ENCODE assay signal across 16 mouse cellular contexts in genomic region chr11:4850404-4850803, GRCm38 (mm10). TPM values are rescaled to one million over a fixed set of nuclear protein-coding genes. Genes with fewer than 3 reads are reported as not detected.
DNase-seq lines count a peak whose midpoint lies in the region; ATAC-seq and TF ChIP-seq lines count a peak whose summit lies in the region.
"Had no signal": no experiment of that assay in that cellular context is flagged by ENCODE, and none has a peak within 500 bp of the region (broad histone marks: within the 10 kb centered on the region; RNA-seq: fewer than 3 reads in every experiment).

No protein-coding gene starts in this region.

- no peaks in the 10 kb centered on the region for H3K9me3 ChIP-seq in heart, embryonic 13.5 days
- H3K9me3 ChIP-seq in lung, embryonic 14.5 days (ENCODE audit: low read depth, low read length) = no peaks in the 10 kb centered on the region
- H3K9me3 ChIP-seq in liver, embryonic 13.5 days (replicated peaks) = no peaks in the 10 kb centered on the region
- H3K9me3 ChIP-seq: hindbrain, embryonic 12.5 days; stomach, embryonic 15.5 days had no signal

- H3K27me3 ChIP-seq in heart, embryonic 13.5 days (replicated peaks) = no peaks in the 10 kb centered on the region
- H3K27me3 ChIP-seq in heart, adult 2 months (ENCODE audit: control insufficient read depth, insufficient read depth, low read length) = no peaks in the 10 kb centered on the region
- no peaks in the 10 kb centered on the region for H3K27me3 ChIP-seq in lung, embryonic 14.5 days (ENCODE audit: insufficient read depth, low read length)
- no peaks in the 10 kb centered on the region for H3K27me3 ChIP-seq in liver, embryonic 13.5 days
- H3K27me3 ChIP-seq: hindbrain, embryonic 12.5 days; stomach, embryonic 15.5 days had no signal

- no peak for ATAC-seq in heart, embryonic 13.5 days (ENCODE audit: extremely low read depth, insufficient number of reproducible peaks, low FRiP score, low TSS enrichment)
- ATAC-seq in lung, embryonic 14.5 days (ENCODE audit: insufficient read depth) = no peak
- no peak for ATAC-seq in liver, embryonic 13.5 days (ENCODE audit: low read depth)
- ATAC-seq: lung, postnatal 0 days had no signal

- DNase-seq in heart, adult 2 months = no peak
- no peak for DNase-seq in lung, embryonic 14.5 days
- no peak for DNase-seq in lung, adult 2 months
- peak; percentile 45 for DNase-seq in MEL-GATA-1-ER (ENCODE audit: extremely low read depth, low read depth)
- DNase-seq in liver, embryonic 13.5 days = no peak
- DNase-seq in spleen, adult 12 weeks (ENCODE audit: low spot score) = no peak
- no peak for DNase-seq in frontal cortex, postnatal 10 days (ENCODE audit: low spot score in 2 of 2)
- DNase-seq: adrenal gland, adult 8-10 months; cerebellum, adult 2 months; heart, adult 18-20 months; kidney, adult 9 months; thymus, postnatal 14 days had no signal

- TF ChIP-seq POLR2A in heart, adult 2 months (IDR thresholded peaks at IDR 0.05; ENCODE audit: insufficient read depth, low read depth, low read length) = no peak
- TF ChIP-seq POLR2A in lung, adult 2 months (IDR thresholded peaks at IDR 0.05; ENCODE audit: borderline replicate concordance, extremely low read depth, low read depth, low read length) = no peak

- TF ChIP-seq CTCF in heart, adult 2 months (IDR thresholded peaks at IDR 0.05) = no peak
- TF ChIP-seq CTCF in lung, embryonic 14.5 days (IDR thresholded peaks at IDR 0.05; ENCODE audit: low read depth) = no peak
- no peak for TF ChIP-seq CTCF in lung, adult 2 months (IDR thresholded peaks at IDR 0.05; ENCODE audit: insufficient read depth, low read length)

- H3K36me3 ChIP-seq in heart, embryonic 13.5 days = no peaks in the 10 kb centered on the region
- peaks cover 1% of the 10 kb centered on the region for H3K36me3 ChIP-seq in heart, adult 2 months (ENCODE audit: control insufficient read depth, insufficient read depth, low read length)
- no peaks in the 10 kb centered on the region for H3K36me3 ChIP-seq in lung, embryonic 14.5 days (ENCODE audit: insufficient read depth)
- no peaks in the 10 kb centered on the region for H3K36me3 ChIP-seq in liver, embryonic 13.5 days
- H3K36me3 ChIP-seq: hindbrain, embryonic 12.5 days; stomach, embryonic 15.5 days had no signal

- no peaks in the 10 kb centered on the region; the same call in 1 of the 2 replicates for H3K79me2 ChIP-seq in heart, adult 2 months (replicated peaks; ENCODE audit: control insufficient read depth, insufficient read depth, low read length)

- H3K4me1 ChIP-seq in heart, embryonic 13.5 days = peaks cover 14% of the 10 kb centered on the region
- H3K4me1 ChIP-seq in heart, adult 2 months (ENCODE audit: control insufficient read depth, insufficient read depth, low read length) = peaks cover 3% of the 10 kb centered on the region; the same call in 1 of the 2 replicates
- peaks cover 5% of the 10 kb centered on the region; the same call in 1 of the 2 replicates for H3K4me1 ChIP-seq in lung, embryonic 14.5 days (ENCODE audit: insufficient read depth)
- H3K4me1 ChIP-seq in lung, adult 2 months (ENCODE audit: control insufficient read depth, insufficient read depth, low read length) = no peaks in the 10 kb centered on the region
- H3K4me1 ChIP-seq in liver, embryonic 13.5 days (replicated peaks) = peaks cover 33% of the 10 kb centered on the region

- H3K27ac ChIP-seq in heart, embryonic 13.5 days (replicated peaks) = no peak overlapping the region
- no peak overlapping the region for H3K27ac ChIP-seq in heart, adult 2 months
- no peak overlapping the region for H3K27ac ChIP-seq in lung, embryonic 14.5 days (ENCODE audit: low read depth)
- no peak overlapping the region for H3K27ac ChIP-seq in liver, embryonic 13.5 days
- H3K27ac ChIP-seq: hindbrain, embryonic 12.5 days had no signal

- WGBS in heart, embryonic 13.5 days = 91% methylated on average over 2 of the region's 2 CpGs
- 94% methylated on average over 2 of the region's 2 CpGs for WGBS in heart, adult 2 months
- WGBS in lung, embryonic 14.5 days = 94% methylated on average over 2 of the region's 2 CpGs
- WGBS in lung, adult 2 months = 88% methylated on average over 2 of the region's 2 CpGs
- 86% methylated on average over 2 of the region's 2 CpGs for WGBS in liver, embryonic 13.5 days (ENCODE audit: insufficient replicate concordance)

- no peak overlapping the region for H3K4me3 ChIP-seq in heart, embryonic 13.5 days
- H3K4me3 ChIP-seq in heart, adult 2 months = no peak overlapping the region
- peak overlapping the region; percentile 89; the same call in 1 of the 2 replicates for H3K4me3 ChIP-seq in lung, embryonic 14.5 days (ENCODE audit: low read depth, low read length)
- H3K4me3 ChIP-seq in lung, adult 2 months (replicated peaks; ENCODE audit: extremely low read depth, low read depth, low read length) = no peak overlapping the region
- H3K4me3 ChIP-seq in liver, embryonic 13.5 days (replicated peaks) = peak overlapping the region; percentile 47; the same call in 1 of the 2 replicates

- no peak overlapping the region for H3K9ac ChIP-seq in heart, embryonic 13.5 days
- no peak overlapping the region for H3K9ac ChIP-seq in heart, adult 2 months (ENCODE audit: low read depth, low read length)
- H3K9ac ChIP-seq in lung, embryonic 14.5 days = no peak overlapping the region
- 0 out of 2 replicates have a peak overlapping the region, but pooled peaks have one; percentile 17 for H3K9ac ChIP-seq in liver, embryonic 13.5 days
- H3K9ac ChIP-seq: hindbrain, embryonic 12.5 days; stomach, embryonic 15.5 days had no signal

- intact Hi-C loops in heart, adult 2 months (cut with DNase I) = no loop called here

- peak overlapping the region; percentile 66; the same call in 1 of the 2 replicates for H3K4me2 ChIP-seq in heart, embryonic 13.5 days
- H3K4me2 ChIP-seq in lung, embryonic 14.5 days = peak overlapping the region; percentile 62
- H3K4me2 ChIP-seq in liver, embryonic 13.5 days = peak overlapping the region; percentile 59; the same call in 1 of the 2 replicates

- TF ChIP-seq EP300 in heart, adult 2 months (IDR thresholded peaks at IDR 0.05; ENCODE audit: insufficient read depth, low read depth, low read length) = no peak

RNA-seq across cellular contexts. Expression of gene Nf2, which starts 1.1 kb away (rescaled TPM):
- polyA plus RNA-seq in heart, embryonic 13.5 days (2015; fragmentation: Nextera tagmentation; extraction: Ambion mirVana) = 37.3 and 39.8 TPM in 2 replicates
- 10 to 100 TPM; 77.1 to 85.0 TPM for total RNA-seq in heart, adult 2 months (2021)
- polyA plus RNA-seq in heart, adult 2 months (2012; rRNA removed) = 57.1 and 85.2 TPM in 2 replicates
- 43.3 and 47.6 TPM in 2 replicates for polyA plus RNA-seq in lung, embryonic 14.5 days (2014; fragmentation: Nextera tagmentation; extraction: Ambion mirVana)
- 42.5 and 50.9 TPM in 2 replicates for polyA plus RNA-seq in lung, adult 2 months (2012; rRNA removed)
- polyA plus RNA-seq in liver, embryonic 13.5 days (2015; fragmentation: Nextera tagmentation; extraction: Ambion mirVana) = 16.7 and 22.5 TPM in 2 replicates

RNA-seq across cellular contexts. Expression of gene Nipsnap1, which starts 23.3 kb away (rescaled TPM):
- polyA plus RNA-seq in heart, embryonic 13.5 days (2015; fragmentation: Nextera tagmentation; extraction: Ambion mirVana) = 31.4 and 35.6 TPM in 2 replicates
- under 1 TPM; 0.50 to 0.75 TPM for total RNA-seq in heart, adult 2 months (2021)
- polyA plus RNA-seq in heart, adult 2 months (2012; rRNA removed) = 1.6 and 3.6 TPM in 2 replicates
- 32.0 and 32.4 TPM in 2 replicates for polyA plus RNA-seq in lung, embryonic 14.5 days (2014; fragmentation: Nextera tagmentation; extraction: Ambion mirVana)
- 7.1 and 16.2 TPM in 2 replicates for polyA plus RNA-seq in lung, adult 2 months (2012; rRNA removed)
- polyA plus RNA-seq in liver, embryonic 13.5 days (2015; fragmentation: Nextera tagmentation; extraction: Ambion mirVana) = 74.2 and 81.4 TPM in 2 replicates

RNA-seq across cellular contexts. Expression of gene Thoc5, which starts 44.7 kb away (rescaled TPM):
- polyA plus RNA-seq in heart, embryonic 13.5 days (2015; fragmentation: Nextera tagmentation; extraction: Ambion mirVana) = 23.3 and 24.4 TPM in 2 replicates
- 10 to 100 TPM; 16.2 to 16.5 TPM for total RNA-seq in heart, adult 2 months (2021)
- polyA plus RNA-seq in heart, adult 2 months (2012; rRNA removed) = 12.8 and 15.8 TPM in 2 replicates
- 37.7 and 43.4 TPM in 2 replicates for polyA plus RNA-seq in lung, embryonic 14.5 days (2014; fragmentation: Nextera tagmentation; extraction: Ambion mirVana)
- 12.1 and 16.4 TPM in 2 replicates for polyA plus RNA-seq in lung, adult 2 months (2012; rRNA removed)
- polyA plus RNA-seq in liver, embryonic 13.5 days (2015; fragmentation: Nextera tagmentation; extraction: Ambion mirVana) = 21.7 and 25.9 TPM in 2 replicates

Comparison
In these comparisons a context has a peak if more than half of its experiments do, and no peak if none do; other contexts are left out.
1. H3K4me3 ChIP-seq: peak in lung, embryonic 14.5 days (single experiment) and liver, embryonic 13.5 days (single experiment); none in heart, embryonic 13.5 days (single experiment), heart, adult 2 months (single experiment) and lung, adult 2 months (single experiment).
2. Peak in every context shown above with its lines, with median percentiles within 50 percentile points of each other: H3K4me2 ChIP-seq.